Mouse (Mus musculus) spleen, adult 18-20 months (tissue): ENCODE data around the gene Nrip1.

Experiments used
- DNase-seq, 2 experiments: peaks; one replicate each; pipeline ENCODE4 v3.0.0; 2022; ENCODE audit warnings: mixed read lengths in 2 of 2

Gene Nrip1

DNA sequence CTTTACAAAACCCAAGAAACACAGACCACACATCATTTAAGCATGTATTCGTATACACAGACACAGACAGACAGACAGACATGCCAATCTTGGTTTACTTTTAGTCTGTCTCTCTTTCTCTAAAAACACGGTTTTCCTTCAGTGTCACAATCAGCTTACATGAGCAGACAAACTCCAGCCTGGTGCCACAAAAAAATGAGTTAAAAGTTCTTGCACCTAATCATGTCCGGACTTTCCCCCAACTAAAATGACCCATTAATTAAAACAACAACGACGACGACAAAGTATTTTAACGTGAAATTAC is 2.1 kb downstream of the Nrip1 start:
- DNase-seq: no peak

DNA sequence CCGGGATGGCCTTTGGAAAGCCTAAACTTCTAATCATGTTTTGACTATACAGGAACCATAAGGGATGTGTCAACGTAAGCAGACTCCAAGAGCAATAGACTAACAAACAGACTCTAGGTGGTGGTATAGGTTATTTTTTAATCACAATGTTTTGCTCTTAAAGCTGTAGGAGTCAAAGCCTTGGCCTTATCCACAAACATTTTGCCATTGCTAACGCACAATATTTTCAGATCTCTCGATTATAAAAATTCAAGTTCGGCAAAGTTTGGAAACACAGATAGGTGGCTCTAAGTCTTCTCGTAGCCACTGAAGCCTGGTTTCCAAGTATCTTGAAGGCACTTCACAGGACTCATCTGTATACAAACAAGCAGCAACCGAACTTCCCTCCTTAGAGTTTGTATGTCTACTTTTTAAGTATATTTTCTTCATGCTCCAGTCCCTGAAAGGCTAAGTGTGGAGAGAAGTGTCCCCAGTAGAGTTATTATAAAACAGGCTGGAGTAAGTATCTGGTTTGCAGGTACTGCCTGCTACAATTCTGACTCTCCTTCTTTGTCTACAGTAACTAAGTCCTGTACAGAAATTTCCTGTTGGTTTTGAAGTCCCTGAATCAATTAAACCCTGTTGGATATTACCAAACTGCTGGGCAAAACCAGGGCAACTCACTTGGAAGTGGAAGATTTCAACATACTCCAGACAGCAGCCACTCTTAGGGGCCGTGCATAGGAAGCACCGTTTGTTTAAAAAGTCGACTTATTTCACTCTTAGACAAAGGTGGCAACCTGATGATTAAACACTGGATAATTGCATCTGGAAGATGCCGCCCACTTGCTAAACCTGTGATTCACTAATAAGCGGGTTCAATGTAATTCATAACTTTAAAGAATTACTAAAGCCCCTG is 2.7 kb downstream of the Nrip1 start:
- DNase-seq: no peak

DNA sequence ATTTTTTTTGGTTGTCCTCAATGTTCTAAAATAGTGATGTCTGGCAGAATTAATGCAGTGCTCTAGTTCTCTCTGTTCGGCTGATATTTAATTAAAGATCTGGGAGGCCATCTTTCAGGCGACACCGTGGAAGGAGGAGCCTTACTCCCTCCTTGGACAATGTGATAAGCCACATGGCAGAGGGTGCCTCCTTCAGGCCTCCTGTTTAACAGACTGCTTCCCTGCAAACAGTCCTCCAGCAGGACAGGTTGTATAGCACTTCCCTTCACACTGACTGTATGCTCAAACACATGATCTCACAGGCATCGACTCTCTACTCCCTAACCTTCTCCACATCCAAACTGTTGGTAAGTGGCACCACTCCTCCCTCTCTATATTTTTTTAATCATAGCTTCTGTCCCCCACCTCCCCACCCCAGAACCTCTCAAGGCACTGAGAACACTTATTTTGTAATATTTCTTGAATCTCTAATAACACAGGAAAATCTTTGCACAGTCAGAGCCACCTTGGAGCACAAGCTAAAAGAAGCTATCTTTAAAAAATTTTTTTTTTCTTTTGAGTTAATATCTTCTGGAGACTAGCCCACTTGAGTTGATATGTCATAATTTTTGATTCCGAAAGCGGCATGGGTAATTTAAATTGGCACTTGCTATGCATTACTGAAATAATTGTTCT is 3.4 kb downstream of the Nrip1 start:
- no peak for DNase-seq

DNA sequence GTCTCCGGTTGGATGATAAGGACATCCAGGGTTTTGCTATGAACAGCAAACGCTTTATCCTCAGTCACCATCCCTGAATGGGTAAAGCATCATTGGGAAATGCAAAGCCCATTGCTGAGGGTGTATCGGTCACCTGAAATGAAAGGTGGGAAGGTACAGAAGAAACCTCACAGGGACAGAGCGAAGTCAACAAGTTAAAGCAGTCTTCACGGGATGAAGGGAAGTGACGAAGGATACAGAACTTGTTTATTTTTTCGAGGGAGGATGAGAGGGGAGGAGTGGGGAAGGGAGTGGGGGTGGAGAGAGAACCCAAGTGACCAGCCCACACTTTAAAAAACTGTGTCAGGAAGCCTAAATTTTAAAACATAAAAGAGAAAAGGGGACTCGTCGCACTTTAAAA is 4.4 kb downstream of the Nrip1 start:
- no peak for DNase-seq

DNA sequence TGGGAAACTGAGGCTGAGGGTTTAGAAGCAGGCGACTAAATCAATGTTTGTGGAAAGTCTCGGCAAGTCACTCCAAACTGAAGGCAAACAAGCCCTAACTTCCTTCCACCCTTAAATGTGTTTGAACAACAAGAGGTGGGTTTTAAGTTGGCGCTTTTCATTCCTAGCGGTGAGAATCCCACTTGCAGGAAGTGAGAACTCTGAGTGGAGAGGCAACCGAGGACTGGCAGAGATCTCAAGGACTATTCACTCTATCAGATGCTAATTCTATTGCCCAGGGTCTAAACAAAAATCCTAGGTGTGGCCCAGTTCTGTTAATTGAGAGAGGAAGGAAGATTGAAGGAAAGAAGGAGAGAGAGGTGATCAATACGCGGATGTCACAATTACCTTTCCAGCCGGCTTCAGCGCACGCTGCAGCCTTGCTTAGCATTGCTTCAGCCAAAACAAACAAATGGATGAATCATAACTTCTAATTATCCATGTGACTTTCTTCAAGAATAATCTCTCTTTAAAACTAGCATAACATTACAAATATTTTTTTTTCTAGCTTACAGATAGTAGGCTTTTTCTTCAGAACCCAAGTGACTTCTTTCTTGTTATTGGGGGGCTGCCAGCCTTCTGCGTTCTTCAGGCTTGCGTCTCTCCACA is 6.2 kb downstream of the Nrip1 start:
- DNase-seq: no peak

DNA sequence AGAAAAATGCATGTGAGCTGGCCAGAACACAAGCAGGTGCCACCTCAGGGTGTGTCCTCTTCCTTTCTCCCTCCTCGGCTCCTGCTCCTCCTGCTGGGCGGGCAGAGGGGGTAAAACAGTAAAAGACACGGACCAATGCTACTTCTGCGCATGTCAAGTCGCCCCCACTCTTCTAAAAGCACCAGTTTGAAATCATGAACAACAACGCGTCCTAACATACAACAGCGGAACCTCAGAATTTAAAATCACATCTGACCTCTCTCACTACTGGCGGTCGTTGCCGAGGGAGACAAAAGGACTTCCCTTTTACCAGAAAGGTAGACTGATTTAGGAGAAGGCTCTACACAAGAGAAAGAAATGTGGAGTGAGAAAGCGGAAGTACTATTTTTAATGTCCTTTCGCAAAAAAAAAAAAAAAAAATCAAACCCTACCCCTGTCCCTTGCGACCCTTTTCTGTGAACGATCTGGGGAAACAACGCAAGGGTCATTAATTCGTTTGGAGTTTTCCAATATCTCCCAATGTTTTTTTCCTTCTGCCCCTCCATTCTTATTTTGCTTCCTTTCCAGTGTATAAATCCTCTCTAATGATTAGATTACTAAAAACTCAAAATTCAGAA is 7.7 kb downstream of the Nrip1 start:
- peak; percentile 35 to 43 for DNase-seq

DNA sequence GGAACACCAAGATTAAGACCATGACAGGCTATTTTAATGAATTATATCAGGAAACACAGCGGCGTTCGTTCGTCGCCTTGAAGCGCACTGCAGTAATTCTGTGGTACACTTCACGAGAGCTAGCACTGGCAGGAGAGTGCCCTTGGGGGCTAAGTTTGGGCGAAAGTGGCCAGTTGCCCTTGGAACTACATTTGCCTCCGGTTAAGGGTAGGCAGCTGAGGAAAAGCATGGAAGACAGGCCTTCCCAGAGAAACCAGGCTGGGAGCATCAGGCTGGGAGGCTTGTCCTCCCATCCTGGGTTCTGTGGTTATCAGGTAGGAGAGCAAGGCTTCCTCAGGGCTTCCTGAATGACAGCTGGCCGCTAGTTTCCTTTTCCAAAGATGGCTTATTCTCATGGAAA is 8.4 kb downstream of the Nrip1 start:
- DNase-seq: no peak

DNA sequence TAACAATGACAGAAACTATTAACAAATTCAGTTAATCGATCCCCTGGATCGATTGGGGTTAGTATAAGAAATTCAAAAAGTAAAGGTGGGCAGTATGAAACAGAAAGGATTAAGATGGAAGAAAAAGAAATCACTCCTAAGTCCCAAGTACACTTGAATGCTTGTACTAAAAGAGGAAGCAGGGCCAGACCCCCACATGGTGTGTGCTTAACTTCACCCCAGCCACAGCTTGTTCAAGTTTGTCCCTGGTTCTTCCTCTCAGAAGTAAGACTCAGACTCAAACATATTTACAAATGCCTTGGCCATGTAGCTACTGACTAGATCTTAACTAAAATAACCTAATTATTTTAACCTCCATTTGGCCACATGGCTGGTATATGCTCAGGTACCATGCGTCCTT is 10.0 kb downstream of the Nrip1 start:
- DNase-seq: no peak

DNA sequence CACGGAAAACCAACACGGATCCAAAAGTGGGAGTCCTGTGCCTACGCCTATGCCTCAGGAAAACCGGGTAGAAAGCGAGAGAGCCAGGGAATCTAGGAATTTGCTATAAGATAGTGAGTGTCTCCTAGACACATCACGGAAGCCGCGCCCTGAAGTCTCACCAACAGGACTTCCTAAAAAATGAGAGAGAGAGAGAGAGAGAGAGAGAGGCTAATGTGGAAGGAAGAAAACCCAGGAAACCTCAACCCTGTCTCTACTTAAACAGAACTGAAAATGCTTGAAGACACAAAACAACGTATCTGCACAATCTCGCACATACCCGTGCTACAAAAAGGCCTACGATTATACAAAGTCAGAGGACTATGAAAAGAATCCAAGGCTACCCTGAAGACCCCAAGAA is 10.6 kb downstream of the Nrip1 start:
- no peak for DNase-seq

DNA sequence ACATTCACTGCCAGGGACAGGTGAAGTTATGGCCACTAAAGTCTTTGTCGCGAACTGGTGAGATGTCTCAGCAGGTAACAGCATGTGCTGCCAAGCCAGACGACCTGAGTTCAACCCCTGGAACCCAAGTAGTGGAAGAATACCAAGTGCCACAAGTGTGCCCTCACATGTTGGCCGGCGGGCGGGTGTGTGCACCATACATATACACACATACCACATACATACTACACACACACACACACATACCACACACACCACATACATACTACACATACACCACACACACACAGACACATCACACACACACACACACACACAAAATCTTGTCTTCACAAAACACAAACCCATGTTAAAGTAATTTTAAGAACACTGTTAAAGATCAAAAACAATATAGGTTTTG is 13.2 kb downstream of the Nrip1 start:
- DNase-seq: no peak

DNA sequence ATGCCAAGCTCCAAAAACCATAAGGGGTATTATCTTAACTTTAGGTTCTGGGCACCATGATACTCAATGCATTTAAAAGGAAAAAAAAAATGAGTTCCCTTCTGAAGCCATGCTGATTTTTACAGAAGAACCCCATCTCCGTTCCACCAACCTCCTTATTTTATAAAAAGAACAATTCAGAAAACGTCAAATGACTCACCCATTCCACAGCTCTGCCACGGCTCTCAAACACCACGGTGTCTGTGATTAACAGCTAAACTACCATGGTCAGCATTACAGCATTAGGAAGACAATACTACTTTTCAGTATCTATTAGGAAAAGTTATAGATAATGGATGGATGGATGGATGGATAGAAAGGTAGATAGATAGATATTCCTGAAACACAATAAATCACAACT is 14.9 kb downstream of the Nrip1 start:
- DNase-seq: no peak

DNA sequence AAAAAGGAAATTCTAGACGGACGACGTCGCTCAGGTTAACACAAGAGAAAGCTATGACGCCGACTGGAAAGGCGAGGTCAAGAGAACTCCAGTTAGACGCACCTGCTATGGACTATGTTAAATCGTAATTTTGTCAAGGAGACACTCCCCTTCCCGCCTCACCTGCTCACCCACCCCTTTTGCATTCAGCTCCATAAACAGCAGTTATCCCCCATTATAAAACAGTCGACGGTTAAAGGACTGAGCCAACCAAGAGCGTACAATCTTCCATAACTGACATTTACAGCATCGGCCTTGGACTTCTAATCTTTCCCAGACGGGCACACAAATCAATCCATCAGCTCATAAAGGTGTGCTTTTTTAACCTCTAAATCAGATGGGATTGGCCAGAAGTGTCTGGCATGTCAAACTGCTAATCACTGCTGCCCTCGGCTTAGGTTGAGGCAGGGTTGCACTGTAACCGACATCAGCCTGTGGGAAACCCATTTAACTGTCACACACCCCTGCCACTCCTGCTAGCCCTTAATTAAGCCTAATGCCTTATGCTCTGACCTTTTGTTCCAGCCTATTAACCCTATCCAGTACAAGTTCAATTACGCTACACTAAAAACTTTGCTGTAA is 15.4 kb downstream of the Nrip1 start:
- DNase-seq: no peak

DNA sequence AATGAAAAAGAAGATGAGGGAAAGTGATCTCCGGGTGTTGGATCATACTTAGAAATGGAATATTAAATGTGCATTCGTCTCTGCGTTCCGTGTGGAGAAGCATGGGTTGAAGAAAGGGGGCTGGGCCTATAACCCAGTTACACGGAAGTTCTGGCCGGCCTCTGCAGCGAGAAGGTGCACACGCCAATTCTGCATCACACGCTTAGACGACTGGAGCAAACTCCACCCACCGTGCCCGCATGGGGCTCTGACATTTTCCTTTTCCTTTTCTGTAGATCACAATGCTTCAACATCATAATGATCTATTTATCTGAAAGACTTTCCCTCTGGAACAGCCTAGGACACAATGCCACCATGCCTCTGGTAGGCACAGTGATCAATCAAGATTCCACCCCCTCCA is 16.5 kb downstream of the Nrip1 start:
- no peak for DNase-seq

DNA sequence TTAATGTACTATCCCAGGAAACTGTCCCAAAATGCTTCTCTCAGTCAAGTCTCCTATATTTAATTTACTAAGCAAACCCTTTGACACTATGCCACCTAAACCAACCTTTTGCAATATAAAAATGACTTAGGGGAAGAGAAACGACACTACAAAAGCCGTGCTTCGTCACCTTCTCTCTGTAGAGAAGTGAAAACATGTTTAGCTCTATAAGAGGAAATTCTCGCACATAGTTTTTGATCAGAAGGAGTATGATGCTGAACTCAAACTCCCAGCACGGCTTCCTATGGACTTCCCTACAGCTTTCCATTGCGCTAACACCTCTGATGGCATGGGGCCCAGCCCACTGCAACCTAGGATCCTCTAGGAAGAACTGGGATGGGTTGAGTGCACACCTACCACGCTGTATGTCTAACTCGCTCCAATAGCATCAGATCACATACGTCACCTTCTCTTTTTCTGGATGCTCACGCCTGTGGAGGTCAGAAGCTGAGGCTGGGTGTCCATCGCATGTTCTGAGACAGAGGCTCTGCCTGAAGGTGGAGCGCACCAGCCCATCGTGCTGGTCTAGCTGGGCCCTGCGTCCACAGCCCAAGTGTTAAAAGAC is 17.6 kb downstream of the Nrip1 start:
- no peak for DNase-seq

DNA sequence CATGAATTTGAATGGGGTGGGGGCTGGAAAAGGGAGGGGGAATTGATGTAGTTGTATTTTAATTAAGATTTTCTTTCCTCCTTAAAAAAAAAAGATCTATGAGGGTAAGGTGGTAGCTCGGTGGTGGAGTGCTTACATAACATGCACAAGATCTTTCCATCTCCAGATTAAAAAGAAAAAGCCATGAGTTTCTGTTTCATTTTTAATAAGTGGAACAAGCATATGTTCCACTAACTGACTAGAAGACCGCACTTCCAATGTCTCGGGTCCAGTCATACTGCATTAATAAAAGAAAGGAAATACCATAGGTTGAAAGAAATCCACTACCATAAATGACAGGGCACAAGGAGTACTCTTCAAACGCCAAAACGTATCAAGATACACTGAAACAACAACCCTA is 18.4 kb downstream of the Nrip1 start:
- DNase-seq: no peak

DNA sequence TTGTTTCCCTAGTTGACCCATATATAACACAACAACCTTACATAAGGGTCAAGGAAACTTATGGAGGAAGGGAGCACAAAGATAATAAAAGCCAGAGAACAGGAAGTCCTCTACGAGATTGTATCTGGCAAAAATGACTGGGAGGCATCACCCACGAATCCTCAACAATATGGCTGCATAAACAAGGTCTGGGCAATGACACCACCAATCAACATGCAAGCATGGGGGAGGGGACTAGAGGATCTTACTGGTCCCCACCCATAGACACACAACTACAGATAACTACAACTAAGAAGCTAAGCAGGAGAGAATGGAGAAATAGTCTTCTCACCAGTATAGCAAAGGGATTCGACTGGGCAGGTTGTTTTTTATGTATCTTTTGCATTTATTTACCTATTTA is 18.8 kb downstream of the Nrip1 start:
- no peak for DNase-seq

DNA sequence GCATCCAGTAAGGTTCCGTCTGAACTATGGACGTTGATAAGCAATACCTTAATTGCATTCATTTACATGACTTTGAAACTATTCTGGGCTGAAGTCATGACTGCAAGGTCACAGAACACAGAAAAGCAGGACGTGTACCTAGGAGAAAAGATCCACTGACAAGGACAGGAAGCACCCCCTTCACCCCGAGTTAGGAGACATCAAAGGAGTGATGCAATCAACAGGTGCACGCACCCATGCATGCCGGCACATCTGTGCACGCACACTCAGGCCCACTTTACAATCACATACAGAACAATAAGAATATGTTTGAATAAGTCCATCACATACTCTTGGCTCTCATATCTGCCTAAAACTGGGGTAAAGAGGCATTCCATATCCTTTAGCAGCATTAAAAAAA is 19.3 kb downstream of the Nrip1 start:
- no peak for DNase-seq

DNA sequence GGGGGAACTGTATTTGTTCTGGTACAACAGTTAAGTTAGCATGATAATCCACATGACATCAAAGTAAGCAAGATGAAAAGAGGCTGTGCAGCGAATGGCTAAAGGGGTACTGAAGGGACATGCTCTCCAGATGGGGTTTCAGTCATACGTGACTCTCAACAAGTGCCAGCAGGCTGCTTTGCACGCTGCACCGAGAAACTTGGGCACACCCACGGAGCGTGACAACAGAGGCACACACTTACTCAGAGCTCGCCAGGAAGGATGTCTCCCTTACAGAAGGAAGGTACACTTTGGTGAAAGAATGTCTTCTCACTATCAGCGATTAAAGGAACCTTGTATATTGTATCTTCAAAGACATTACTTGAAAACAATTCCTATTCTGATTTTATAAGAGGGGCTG is 22.7 kb downstream of the Nrip1 start:
- DNase-seq: no peak

DNA sequence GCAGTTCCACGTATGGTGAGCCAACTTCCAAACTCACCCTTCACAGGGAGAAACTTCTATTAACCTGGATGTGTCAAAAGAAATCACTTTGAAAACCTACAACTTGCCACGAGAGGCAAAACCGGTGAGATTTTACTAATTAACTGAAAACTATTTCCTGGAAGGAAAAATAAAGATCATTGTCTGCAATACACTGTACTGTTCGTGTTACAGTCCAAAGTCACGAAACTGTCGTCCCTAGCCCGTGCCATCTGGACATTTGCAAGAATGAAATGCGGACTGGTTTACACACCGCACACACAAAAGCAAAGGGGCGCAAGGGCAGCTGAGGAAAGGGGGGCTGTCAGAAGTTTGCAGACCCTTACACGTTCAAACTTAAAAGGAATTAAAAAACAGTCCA is 24.6 kb downstream of the Nrip1 start:
- DNase-seq: no peak

DNA sequence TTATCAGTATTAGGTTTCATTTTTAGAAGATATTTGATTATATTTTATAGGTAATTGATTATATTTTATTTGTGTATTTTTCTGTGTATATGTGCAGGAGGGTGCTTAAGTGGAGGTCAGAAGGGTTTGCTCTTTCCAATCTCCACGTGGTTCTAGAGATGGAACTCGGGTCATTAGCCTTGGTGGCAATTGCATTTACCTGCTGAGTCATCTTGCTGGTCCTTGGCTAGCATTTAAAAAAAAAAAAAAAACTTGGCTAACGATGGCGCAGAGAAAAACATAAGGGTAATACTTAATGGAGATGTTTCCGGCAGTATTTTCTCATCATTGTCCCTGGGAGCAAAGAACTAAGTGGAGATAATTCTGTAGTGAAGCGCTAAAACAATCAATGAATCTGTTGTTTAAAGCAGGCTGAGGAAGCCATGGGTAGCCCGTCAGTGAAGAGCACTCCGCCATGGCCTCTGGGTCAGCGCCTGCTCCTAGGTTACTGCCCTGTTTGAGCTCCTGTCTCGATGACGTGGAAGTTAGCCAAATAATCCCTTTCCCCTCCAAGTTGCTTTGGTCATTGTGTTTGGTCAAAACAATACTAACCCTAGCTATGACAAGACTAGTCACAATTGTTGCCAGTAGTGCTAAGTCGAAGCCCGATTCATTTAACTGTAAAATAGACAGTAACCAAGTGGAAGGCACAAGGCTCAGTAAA is 25.8 kb downstream of the Nrip1 start:
- DNase-seq: no peak

DNA sequence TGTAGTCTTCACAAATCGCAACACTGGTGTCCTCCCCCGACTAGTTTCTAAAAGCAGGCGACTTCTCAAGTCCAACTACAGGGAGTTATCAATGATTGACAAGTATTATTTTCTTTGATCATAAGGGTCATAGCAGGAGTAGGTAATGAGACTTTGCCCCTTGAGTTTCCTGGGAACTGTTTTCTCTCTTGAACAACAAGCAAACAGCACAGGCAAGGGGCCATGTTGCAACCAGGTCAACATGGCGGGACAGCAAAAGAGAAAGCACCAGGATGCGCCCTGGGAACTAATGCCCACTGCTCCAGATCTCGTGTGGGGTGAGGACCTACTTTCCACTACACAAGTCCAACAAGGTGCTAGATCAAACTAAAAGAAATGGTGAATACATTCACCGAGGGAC is 27.3 kb downstream of the Nrip1 start:
- no peak for DNase-seq

DNA sequence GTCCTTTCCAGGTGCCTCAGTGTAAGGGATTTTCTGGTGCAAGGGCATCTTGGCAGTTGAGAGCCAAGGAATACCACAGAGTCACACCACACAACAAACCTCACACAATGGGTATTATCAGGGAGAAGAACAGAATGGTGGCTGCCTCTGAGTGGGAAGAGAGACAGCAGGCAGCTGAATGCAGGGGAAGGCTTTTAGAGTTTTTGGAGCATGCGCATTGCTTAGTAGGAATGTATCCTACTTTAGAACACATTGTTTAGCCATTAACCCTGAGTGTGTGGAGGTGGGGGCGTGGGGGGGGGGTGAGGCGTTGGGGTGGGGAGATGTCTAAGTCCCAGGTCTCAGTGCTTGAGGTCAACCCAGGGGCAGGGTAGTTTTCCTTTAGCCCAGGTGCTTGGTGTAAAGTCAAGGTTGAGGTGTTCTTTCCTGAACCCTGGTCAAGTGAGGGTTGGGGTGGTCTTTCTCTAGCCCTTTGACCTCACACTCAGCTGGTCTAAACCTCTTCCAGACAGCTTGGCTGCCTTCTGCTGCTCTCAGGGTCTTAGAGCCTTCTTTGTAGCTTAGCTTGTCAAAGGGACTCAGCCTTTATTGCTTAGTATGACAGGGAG is 28.8 kb downstream of the Nrip1 start:
- no peak for DNase-seq
